Mouse (Mus musculus): ENCODE measurements around the gene Siglece. TPM values are rescaled to one million over a fixed set of nuclear protein-coding genes. Genes with fewer than 3 reads are reported as not detected.
A peak's percentile ranks its signal among the peaks of the same experiment; 100 is the strongest.

Siglece gene
- total RNA-seq, 2 experiments from 2014 or later: 2.1 to 2.2 TPM

DNA sequence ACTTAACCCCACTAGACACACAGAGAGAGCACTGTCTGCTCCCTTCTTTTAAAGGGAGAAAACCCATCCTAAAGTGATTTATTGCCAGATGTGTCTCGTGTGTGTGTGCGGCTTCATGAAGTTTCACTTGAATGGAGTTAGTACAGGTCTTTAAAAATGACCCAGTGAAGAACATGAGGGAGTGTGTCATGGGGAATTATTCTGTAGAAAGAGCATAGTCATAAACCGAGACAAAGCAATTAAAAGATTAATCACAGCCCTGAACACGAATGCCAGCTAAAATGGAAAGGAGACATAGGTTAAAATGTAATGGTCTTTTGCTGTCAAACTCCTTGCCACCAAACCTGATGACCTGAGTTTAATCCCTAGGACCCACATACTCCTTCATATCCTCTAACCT lies 26.0 kb downstream of the Siglece start:
- DNase-seq (ENCODE audit: low spot score in 2 of 2): no peak

DNA sequence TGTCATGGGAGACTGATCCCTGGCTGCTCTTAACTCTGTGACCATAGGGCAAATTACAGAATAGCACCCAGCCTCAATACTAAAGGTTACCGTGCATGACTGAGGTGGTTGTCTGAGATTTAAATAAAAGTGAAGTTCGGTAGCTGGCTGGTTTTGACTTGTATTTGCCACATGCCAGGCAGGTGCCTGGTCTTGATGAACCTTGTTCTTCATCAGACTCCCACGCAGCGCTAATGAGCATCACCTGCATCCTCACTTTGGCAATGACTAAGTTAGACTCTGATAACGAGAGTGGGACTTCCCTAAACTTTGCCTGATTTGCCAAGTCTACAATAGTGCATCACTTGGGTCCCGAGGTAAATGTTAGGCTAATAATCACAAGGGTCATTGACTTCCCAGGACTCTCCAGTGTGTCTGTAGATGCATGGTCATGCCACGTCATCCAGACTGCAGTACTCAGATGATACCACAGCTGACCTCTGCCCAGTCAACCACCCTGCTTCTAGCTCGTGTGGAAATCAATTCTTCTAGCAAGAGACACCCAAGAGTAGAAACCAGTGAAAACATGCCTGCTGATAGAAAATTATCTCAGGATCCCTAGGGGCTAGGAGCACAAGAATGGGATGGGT lies 34.1 kb downstream of the Siglece start:
- DNase-seq (ENCODE audit: low spot score in 2 of 2): no peak

- no peak for DNase-seq (ENCODE audit: low spot score in 2 of 2)
These were observed 34.9 kb downstream of the Siglece start for GRCm38 (mm10) chr7:43625065-43625464.

- DNase-seq (ENCODE audit: low spot score in 2 of 2): no peak
These were observed 36.1 kb downstream of the Siglece start for GRCm38 (mm10) chr7:43623819-43624218.

GRCm38 (mm10) chr7:43622927-43623326 lies 37.0 kb downstream of the Siglece start:
- no peak for DNase-seq (ENCODE audit: low spot score in 2 of 2)

- DNase-seq (ENCODE audit: low spot score in 2 of 2): no peak
These were observed 46.0 kb downstream of the Siglece start for GRCm38 (mm10) chr7:43613816-43614551.

- DNase-seq (ENCODE audit: low spot score in 2 of 2): no peak
These were observed 51.6 kb downstream of the Siglece start for GRCm38 (mm10) chr7:43608316-43608824.

GRCm38 (mm10) chr7:43607743-43608287 lies 52.1 kb downstream of the Siglece start:
- no peak for DNase-seq (ENCODE audit: low spot score in 2 of 2)

GRCm38 (mm10) chr7:43606896-43607742 lies 52.8 kb downstream of the Siglece start, which contains the start of gene Zfp819:
Zfp819 (plus strand) TSS chr7:43607169.
- peak; percentile 40 to 50 for DNase-seq (ENCODE audit: low spot score in 2 of 2)

DNA sequence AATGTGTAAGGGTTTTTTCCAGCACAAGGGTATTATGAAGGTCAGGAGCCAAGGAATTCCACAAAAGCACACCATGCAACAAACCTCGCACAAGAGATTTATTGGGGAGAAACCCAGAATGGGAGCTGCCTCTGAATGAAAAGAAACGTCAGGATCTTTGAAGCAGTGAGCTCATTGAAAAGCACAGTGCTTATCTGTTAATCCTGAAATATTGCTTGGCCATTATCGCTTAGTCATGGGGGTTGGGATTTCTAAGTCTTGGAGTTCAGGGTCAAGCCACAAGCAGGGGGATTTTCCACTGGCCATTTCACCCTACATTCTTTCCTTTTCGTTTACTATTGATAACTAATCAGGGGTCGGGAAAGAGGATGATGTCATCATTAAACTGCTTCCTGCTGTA lies 58.1 kb downstream of the Siglece start:
- no peak for DNase-seq (ENCODE audit: low spot score in 2 of 2)

Other genes with a start within 250 kb of the Siglece start
- gene Lim2, start 232.5 kb downstream of the Siglece start, total RNA-seq (2021): not detected
- under 1 TPM in 1 of 2 experiments, not detected in 1; 0.68 TPM for gene Nkg7, start 223.1 kb downstream of the Siglece start, total RNA-seq (2021)
- not detected for gene Cldnd2, start 219.4 kb downstream of the Siglece start, total RNA-seq (2021)
- 100 to 1,000 TPM; 378 to 458 TPM for gene Etfb, start 216.1 kb downstream of the Siglece start, total RNA-seq (2021)
- 1 to 10 TPM; 2.1 to 2.7 TPM for gene Gm45233, start 216.0 kb downstream of the Siglece start, total RNA-seq (2021)
- 1 to 10 TPM; 7.0 to 7.2 TPM for gene Vsig10l, start 197.0 kb downstream of the Siglece start, total RNA-seq (2021)
- 1 to 10 TPM; 3.2 to 3.8 TPM for gene Iglon5, start 170.1 kb downstream of the Siglece start, total RNA-seq (2021)
- gene 4931406B18Rik, start 154.2 kb downstream of the Siglece start, total RNA-seq (2021): not detected
- 1 to 10 TPM; 3.0 to 4.1 TPM for gene Cd33, start 115.7 kb downstream of the Siglece start, total RNA-seq (2021)
- 1 to 10 TPM; 3.4 TPM for gene Zfp658, start 97.9 kb downstream of the Siglece start, total RNA-seq (2021)
- gene Zfp719, start 80.6 kb downstream of the Siglece start, total RNA-seq (2021): 10 to 100 TPM; 17.6 to 18.9 TPM
- under 1 TPM; 0.22 to 0.28 TPM for gene Zfp819, start 53.0 kb downstream of the Siglece start, total RNA-seq (2021)
- gene Ceacam18, start 25.5 kb downstream of the Siglece start, total RNA-seq (2021): under 1 TPM in 1 of 2 experiments, not detected in 1; 0.14 TPM
- gene Ctu1, start 11.9 kb upstream of the Siglece start, total RNA-seq (2021): 10 to 100 TPM; 12.0 to 12.6 TPM
- gene Klk14, start 30.3 kb upstream of the Siglece start, total RNA-seq (2021): under 1 TPM in 1 of 2 experiments, not detected in 1; 0.31 TPM
- gene Klk13, start 52.4 kb upstream of the Siglece start, total RNA-seq (2021): not detected
- not detected for gene Klk12, start 108.7 kb upstream of the Siglece start, total RNA-seq (2021)
- not detected for gene Klk11, start 114.4 kb upstream of the Siglece start, total RNA-seq (2021)
- under 1 TPM; 0.51 to 0.64 TPM for gene Klk10, start 120.9 kb upstream of the Siglece start, total RNA-seq (2021)
- not detected for gene Klk9, start 131.7 kb upstream of the Siglece start, total RNA-seq (2021)
- gene Klk8, start 137.4 kb upstream of the Siglece start, total RNA-seq (2021): 1 to 10 TPM; 4.9 to 6.1 TPM
- gene Klk7, start 151.1 kb upstream of the Siglece start, total RNA-seq (2021): not detected
- not detected for gene Klk6, start 164.3 kb upstream of the Siglece start, total RNA-seq (2021)
- not detected for gene Klk5, start 181.8 kb upstream of the Siglece start, total RNA-seq (2021)
- not detected for gene Klk4, start 221.0 kb upstream of the Siglece start, total RNA-seq (2021)